Mouse (Mus musculus): Measurements from ENCODE around the gene Fam133b.
A peak's percentile ranks its signal among the peaks of the same experiment; 100 is the strongest.
"Not testable (repeated sequence)": the region's sequence is repeated elsewhere in the genome, so short reads cannot be mapped to it uniquely, and the experiment has no call there.

Gene Fam133b

GRCm38 (mm10) chr5:3520493-3521359 lies 22.9 kb upstream of the Fam133b start:
- DNase-seq (ENCODE audit: low read depth): no peak

GRCm38 (mm10) chr5:3521741-3522140 lies 21.9 kb upstream of the Fam133b start:
- DNase-seq (ENCODE audit: low read depth): no peak

- DNase-seq (ENCODE audit: low read depth): no peak
Observed at GRCm38 (mm10) chr5:3522826-3523225, 20.8 kb upstream of the Fam133b start.

GRCm38 (mm10) chr5:3527041-3527691 lies 16.5 kb upstream of the Fam133b start:
- no peak for DNase-seq (ENCODE audit: low read depth)

GRCm38 (mm10) chr5:3529585-3530189 lies 13.9 kb upstream of the Fam133b start:
- DNase-seq (ENCODE audit: low read depth): no peak

GRCm38 (mm10) chr5:3532048-3532447 lies 11.6 kb upstream of the Fam133b start:
- not testable (repeated sequence) for DNase-seq (ENCODE audit: low read depth)

- no peak for DNase-seq (ENCODE audit: low read depth)
Observed at GRCm38 (mm10) chr5:3536592-3537212, 6.9 kb upstream of the Fam133b start.

GRCm38 (mm10) chr5:3538505-3539472 lies 4.8 kb upstream of the Fam133b start:
- DNase-seq (ENCODE audit: low read depth): no peak

GRCm38 (mm10) chr5:3541871-3542270 lies 1.8 kb upstream of the Fam133b start:
- DNase-seq (ENCODE audit: low read depth): no peak

GRCm38 (mm10) chr5:3544480-3544769 lies 792 bp downstream of the Fam133b start:
- DNase-seq (ENCODE audit: low read depth): no peak

- DNase-seq (ENCODE audit: low read depth): no peak
Observed at GRCm38 (mm10) chr5:3546226-3546625, 2.6 kb downstream of the Fam133b start.

- no peak for DNase-seq (ENCODE audit: low read depth)
Observed at GRCm38 (mm10) chr5:3551481-3551880, 7.8 kb downstream of the Fam133b start.

- no peak for DNase-seq (ENCODE audit: low read depth)
Observed at GRCm38 (mm10) chr5:3554198-3554597, 10.6 kb downstream of the Fam133b start.

GRCm38 (mm10) chr5:3571266-3571665 lies 27.6 kb downstream of the Fam133b start, which contains the start of gene 1700109H08Rik:
Gene 1700109H08Rik, plus strand, starts transcription at chr5:3571566.
- DNase-seq (ENCODE audit: low read depth): no peak

GRCm38 (mm10) chr5:3574825-3575224 lies 31.2 kb downstream of the Fam133b start:
- no peak for DNase-seq (ENCODE audit: low read depth)

GRCm38 (mm10) chr5:3577939-3578338 lies 34.3 kb downstream of the Fam133b start:
- DNase-seq (ENCODE audit: low read depth): no peak

GRCm38 (mm10) chr5:3579066-3579465 lies 35.4 kb downstream of the Fam133b start:
- DNase-seq (ENCODE audit: low read depth): no peak

- peak; percentile 96 for DNase-seq (ENCODE audit: low read depth)
Observed at GRCm38 (mm10) chr5:3595693-3596398, 52.2 kb downstream of the Fam133b start, which contains the start of gene Pex1. Gene Pex1, plus strand, starts transcription at chr5:3596066.

- no peak for DNase-seq (ENCODE audit: low read depth)
Observed at GRCm38 (mm10) chr5:3596399-3596766, 52.8 kb downstream of the Fam133b start, which contains the start of gene Rbm48. Gene Rbm48, minus strand, starts transcription at chr5:3596585.

GRCm38 (mm10) chr5:3597171-3597570 lies 53.5 kb downstream of the Fam133b start:
- no peak for DNase-seq (ENCODE audit: low read depth)

- no peak for DNase-seq (ENCODE audit: low read depth)
Observed at GRCm38 (mm10) chr5:3598766-3599165, 55.1 kb downstream of the Fam133b start.
